Comparison of ENCODE assay signal across 31 mouse cellular contexts in the genomic region with DNA sequence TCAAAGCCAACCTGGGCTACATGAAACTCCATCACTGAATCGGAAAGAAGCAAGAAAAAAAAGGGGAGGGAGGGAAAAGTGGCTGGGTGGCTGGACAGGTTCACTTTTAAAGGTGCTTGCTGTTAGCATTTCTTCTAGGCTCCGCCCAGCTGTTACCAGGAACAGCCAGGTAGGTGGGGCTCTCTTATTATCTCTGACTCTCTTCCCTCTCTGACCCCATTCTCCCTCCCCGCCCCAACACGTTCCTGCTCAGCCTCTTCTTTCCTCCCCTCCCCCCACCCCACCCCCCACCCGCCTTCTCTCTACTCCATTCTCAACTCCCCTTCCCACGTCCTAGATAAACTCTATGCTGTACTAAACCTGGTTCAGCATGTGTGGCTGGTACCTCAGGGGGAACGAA. TPM values are rescaled to one million over a fixed set of nuclear protein-coding genes. Genes with fewer than 3 reads are reported as not detected.
DNase-seq lines count a peak whose midpoint lies in the region; ATAC-seq and TF ChIP-seq lines count a peak whose summit lies in the region.
"Had no signal": no experiment of that assay in that cellular context is flagged by ENCODE, and none has a peak within 500 bp of the region (broad histone marks: within the 10 kb centered on the region; RNA-seq: fewer than 3 reads in every experiment).

No protein-coding gene starts in this region.

- no peak overlapping the region for H3K9ac ChIP-seq in liver, postnatal 0 days (replicated peaks)
- H3K9ac ChIP-seq in intestine, embryonic 15.5 days, result no peak overlapping the region
- no peak overlapping the region for H3K9ac ChIP-seq in stomach, embryonic 15.5 days
- H3K9ac ChIP-seq in midbrain, postnatal 0 days (replicated peaks; ENCODE audit: low read length, poor library complexity, severe bottlenecking), result no peak overlapping the region
- H3K9ac ChIP-seq: heart, embryonic 12.5 days had no signal

- 42% methylated on average over 6 of the region's 7 CpGs for WGBS in liver, postnatal 0 days (ENCODE audit: insufficient replicate concordance)
- WGBS in intestine, embryonic 15.5 days, result 14% methylated on average over 6 of the region's 7 CpGs
- WGBS in stomach, embryonic 15.5 days, result 18% methylated on average over 7 of the region's 7 CpGs
- 46% methylated on average over 5 of the region's 7 CpGs for WGBS in midbrain, postnatal 0 days
- WGBS in heart, embryonic 10.5 days, result 12% methylated on average over 7 of the region's 7 CpGs

- H3K4me1 ChIP-seq in liver, postnatal 0 days (ENCODE audit: insufficient read depth), result peaks cover 11% of the 10 kb centered on the region
- H3K4me1 ChIP-seq in intestine, embryonic 15.5 days (replicated peaks), result 0 out of 2 replicates have a peak, but pooled peaks cover 6% of the 10 kb centered on the region
- H3K4me1 ChIP-seq in stomach, embryonic 15.5 days, result peaks cover 8% of the 10 kb centered on the region; the same call in 1 of the 2 replicates
- 0 out of 2 replicates have a peak, but pooled peaks cover 7% of the 10 kb centered on the region for H3K4me1 ChIP-seq in midbrain, postnatal 0 days (ENCODE audit: insufficient read depth, low read length)
- peaks cover 27% of the 10 kb centered on the region for H3K4me1 ChIP-seq in heart, embryonic 10.5 days

- no peak overlapping the region for H3K27ac ChIP-seq in liver, postnatal 0 days (ENCODE audit: low read depth)
- peak overlapping the region; percentile 70 for H3K27ac ChIP-seq in intestine, embryonic 15.5 days
- H3K27ac ChIP-seq in stomach, embryonic 15.5 days, result no peak overlapping the region
- H3K27ac ChIP-seq in midbrain, postnatal 0 days (ENCODE audit: low read depth, low read length), result no peak overlapping the region
- no peak overlapping the region for H3K27ac ChIP-seq in heart, embryonic 10.5 days
- H3K27ac ChIP-seq: hindbrain, postnatal 0 days; kidney, postnatal 0 days; layer of hippocampus, adult 2 months; limb, embryonic 10.5 days had no signal

- no peak overlapping the region for H3K4me2 ChIP-seq in liver, postnatal 0 days (ENCODE audit: low read depth, low read length)
- H3K4me2 ChIP-seq in intestine, embryonic 15.5 days (replicated peaks), result peak overlapping the region; percentile 38
- no peak overlapping the region for H3K4me2 ChIP-seq in stomach, embryonic 15.5 days
- H3K4me2 ChIP-seq in midbrain, postnatal 0 days (ENCODE audit: low read depth, low read length, poor library complexity, severe bottlenecking), result no peak overlapping the region
- H3K4me2 ChIP-seq: heart, embryonic 12.5 days; midbrain, embryonic 11.5 days had no signal

- ATAC-seq in liver, postnatal 0 days, result no peak
- ATAC-seq in intestine, embryonic 15.5 days, result peak; percentile 76
- 0 out of 2 replicates have a peak, but pooled peaks have one; percentile 27 for ATAC-seq in stomach, embryonic 15.5 days (ENCODE audit: insufficient read depth, low FRiP score, low read depth)
- no peak for ATAC-seq in midbrain, postnatal 0 days (ENCODE audit: low FRiP score)
- ATAC-seq: forebrain, embryonic 14.5 days; hindbrain, postnatal 0 days had no signal

- no peak for TF ChIP-seq CTCF in liver, postnatal 0 days (IDR thresholded peaks at IDR 0.05; ENCODE audit: low read depth)
- no peak for TF ChIP-seq CTCF in midbrain, postnatal 0 days (IDR thresholded peaks at IDR 0.05)

- H3K9me3 ChIP-seq in liver, postnatal 0 days (ENCODE audit: low read length), result no peaks in the 10 kb centered on the region
- no peaks in the 10 kb centered on the region for H3K9me3 ChIP-seq in intestine, embryonic 15.5 days
- no peaks in the 10 kb centered on the region for H3K9me3 ChIP-seq in stomach, embryonic 15.5 days
- no peaks in the 10 kb centered on the region for H3K9me3 ChIP-seq in midbrain, postnatal 0 days (ENCODE audit: low read length)
- H3K9me3 ChIP-seq in heart, embryonic 10.5 days, result no peaks in the 10 kb centered on the region
- H3K9me3 ChIP-seq: G1E; heart, embryonic 12.5 days; limb, embryonic 10.5 days had no signal

- no peak for TF ChIP-seq EP300 in liver, postnatal 0 days (IDR thresholded peaks at IDR 0.05; ENCODE audit: low read depth)

- no peak overlapping the region for H3K4me3 ChIP-seq in liver, postnatal 0 days (ENCODE audit: low read depth, low read length)
- H3K4me3 ChIP-seq in intestine, embryonic 15.5 days (replicated peaks), result no peak overlapping the region
- H3K4me3 ChIP-seq in stomach, embryonic 15.5 days (replicated peaks), result no peak overlapping the region
- no peak overlapping the region for H3K4me3 ChIP-seq in midbrain, postnatal 0 days (ENCODE audit: low read depth, low read length)
- no peak overlapping the region for H3K4me3 ChIP-seq in heart, embryonic 10.5 days
- H3K4me3 ChIP-seq: heart, embryonic 12.5 days; layer of hippocampus, adult 2 months; limb, embryonic 10.5 days had no signal

- peaks cover 52% of the 10 kb centered on the region for H3K27me3 ChIP-seq in liver, postnatal 0 days (ENCODE audit: insufficient read depth, low read length)
- H3K27me3 ChIP-seq in intestine, embryonic 15.5 days (replicated peaks), result peaks cover 14% of the 10 kb centered on the region
- H3K27me3 ChIP-seq in stomach, embryonic 15.5 days (replicated peaks), result peaks cover 43% of the 10 kb centered on the region
- peaks cover 47% of the 10 kb centered on the region for H3K27me3 ChIP-seq in midbrain, postnatal 0 days (ENCODE audit: insufficient read depth, low read length)
- peaks cover 57% of the 10 kb centered on the region for H3K27me3 ChIP-seq in heart, embryonic 10.5 days (ENCODE audit: insufficient read depth, poor library complexity, severe bottlenecking)

- DNase-seq in liver, result peak; percentile 36
- DNase-seq in liver, postnatal 0 days, result no peak
- DNase-seq in midbrain, postnatal 0 days (ENCODE audit: low spot score), result no peak
- no peak for DNase-seq in heart, embryonic 10.5 days (ENCODE audit: low spot score)
- no peak for DNase-seq in kidney, postnatal 14 days
- DNase-seq: adrenal gland, postnatal 36 days; cerebellum, adult 18-20 months; cerebellum, postnatal 25 days; embryo, embryonic 11 days; gastrocnemius, postnatal 14 days; heart, adult 11 months; heart, postnatal 10 days; kidney, adult 2 months; lung, adult 2 months; lung, postnatal 14 days; thymus, postnatal 25 days had no signal

- H3K36me3 ChIP-seq in liver, postnatal 0 days (replicated peaks; ENCODE audit: insufficient read depth, low read length), result no peaks in the 10 kb centered on the region
- H3K36me3 ChIP-seq in intestine, embryonic 15.5 days, result no peaks in the 10 kb centered on the region
- no peaks in the 10 kb centered on the region for H3K36me3 ChIP-seq in stomach, embryonic 15.5 days
- no peaks in the 10 kb centered on the region for H3K36me3 ChIP-seq in midbrain, postnatal 0 days (ENCODE audit: insufficient read depth, low read length)
- no peaks in the 10 kb centered on the region for H3K36me3 ChIP-seq in heart, embryonic 10.5 days
- H3K36me3 ChIP-seq: G1E; heart, embryonic 12.5 days; limb, embryonic 10.5 days had no signal

RNA-seq across cellular contexts. Expression of a gene that starts 3.1 kb away (rescaled TPM):
- polyA plus RNA-seq in liver, postnatal 0 days (2015; fragmentation: Nextera tagmentation; extraction: Ambion mirVana), result 0.14 and 0.18 TPM in 2 replicates
- polyA plus RNA-seq in intestine, embryonic 15.5 days (2015; fragmentation: Nextera tagmentation; extraction: Ambion mirVana), result 36.3 and 39.9 TPM in 2 replicates
- 8.9 and 9.6 TPM in 2 replicates for polyA plus RNA-seq in stomach, embryonic 15.5 days (2015; fragmentation: Nextera tagmentation; extraction: Ambion mirVana)
- total RNA-seq in midbrain, postnatal 0 days (2014; rRNA removed), result not detected in 2 replicates
- not detected in 2 replicates for polyA plus RNA-seq in midbrain, postnatal 0 days (2015; fragmentation: Nextera tagmentation; extraction: Ambion mirVana)
- 0.16 and 0.49 TPM in 2 replicates for polyA plus RNA-seq in heart, embryonic 10.5 days (2016; fragmentation: Nextera tagmentation; extraction: Ambion mirVana)
- total RNA-seq: adrenal gland, postnatal 36 days; gastrocnemius, postnatal 14 days; heart, postnatal 10 days; hindbrain, postnatal 0 days; layer of hippocampus, adult 2 months; layer of hippocampus, postnatal 25 days; megakaryocyte progenitor cell, adult 5-6 weeks had no signal
- polyA plus RNA-seq: embryonic facial prominence, embryonic 14.5 days; forebrain, embryonic 14.5 days; G1E; hindbrain, embryonic 11.5 days; hindbrain, postnatal 0 days; liver, adult 2 months; lung, adult 2 months had no signal

Comparison
In these comparisons a context has a peak if more than half of its experiments do, and no peak if none do; other contexts are left out.
1. ATAC-seq: peak in intestine, embryonic 15.5 days (single experiment) and stomach, embryonic 15.5 days (single experiment); none in liver, postnatal 0 days (single experiment) and midbrain, postnatal 0 days (single experiment).